Mouse (Mus musculus): ENCODE measurements around the gene Mrpl18. TPM values are rescaled to one million over a fixed set of nuclear protein-coding genes. Genes with fewer than 3 reads are reported as not detected.

Gene Mrpl18
- polyA plus RNA-seq (2012), result 83.5 and 85.3 TPM in 2 replicates

GRCm38 (mm10) chr17:12915881-12916583, at the start of gene Mrpl18:
Mrpl18 (minus strand) TSS chr17:12916345.

GRCm38 (mm10) chr17:12960331-12960873, 44.3 kb upstream of the Mrpl18 start, which contains the start of gene Acat2:
Acat2 (minus strand) TSS chr17:12960747.

GRCm38 (mm10) chr17:12940151-12940805, 24.1 kb upstream of the Mrpl18 start, which contains the start of gene Acat3:
Acat3 (minus strand) TSS chr17:12940600.

GRCm38 (mm10) chr17:12915488-12915880, 661 bp downstream of the Mrpl18 start, which contains the start of gene Tcp1:
Tcp1 (plus strand) TSS chr17:12915701.

GRCm38 (mm10) chr17:12909361-12910280, 6.5 kb downstream of the Mrpl18 start, which contains the start of gene Pnldc1:
Pnldc1 (minus strand) TSS chr17:12910230.

GRCm38 (mm10) chr17:12875734-12876133, 40.4 kb downstream of the Mrpl18 start, which contains the start of gene Mrgprh:
Mrgprh (plus strand) TSS chr17:12876034.

GRCm38 (mm10) chr17:12868043-12868442, 48.1 kb downstream of the Mrpl18 start, which contains the start of gene Mas1:
Mas1 (minus strand) TSS chr17:12868143.

Other genes with a start within 250 kb of the Mrpl18 start
- not detected in 2 replicates for gene Slc22a1, start 240.5 kb downstream of the Mrpl18 start, polyA plus RNA-seq (2012)
- gene Igf2r, start 146.7 kb downstream of the Mrpl18 start, polyA plus RNA-seq (2012), result 0.89 and 1.3 TPM in 2 replicates
- gene Mas1, start 48.2 kb downstream of the Mrpl18 start, polyA plus RNA-seq (2012), result not detected in 2 replicates
- gene Mrgprh, start 40.3 kb downstream of the Mrpl18 start, polyA plus RNA-seq (2012), result not detected in 2 replicates
- gene Pnldc1, start 6.1 kb downstream of the Mrpl18 start, polyA plus RNA-seq (2012), result 0.12 TPM in 1 of 2 replicates, not detected in the other
- 30.8 and 34.7 TPM in 2 replicates for gene Tcp1, start 644 bp downstream of the Mrpl18 start, polyA plus RNA-seq (2012)
- gene Acat3, start 24.3 kb upstream of the Mrpl18 start, polyA plus RNA-seq (2012), result 0.22 and 0.44 TPM in 2 replicates
- 3.9 and 4.6 TPM in 2 replicates for gene Acat2, start 44.4 kb upstream of the Mrpl18 start, polyA plus RNA-seq (2012)
- gene Wtap, start 77.8 kb upstream of the Mrpl18 start, polyA plus RNA-seq (2012), result 27.4 and 28.9 TPM in 2 replicates
- 313 and 341 TPM in 2 replicates for gene Sod2, start 90.5 kb upstream of the Mrpl18 start, polyA plus RNA-seq (2012)
- 0.05 TPM in 1 of 2 replicates, not detected in the other for gene Gpr31b, start 136.0 kb upstream of the Mrpl18 start, polyA plus RNA-seq (2012)
- not detected in 2 replicates for gene Tcp10b, start 144.8 kb upstream of the Mrpl18 start, polyA plus RNA-seq (2012)
- 0.03 TPM in 1 of 2 replicates, not detected in the other for gene Unc93a, start 215.5 kb upstream of the Mrpl18 start, polyA plus RNA-seq (2012)

All from megakaryocyte-erythroid progenitor cell, adult 5 weeks (primary cell).